Mouse (Mus musculus) neural tube, embryonic 14.5 days (tissue): Measurements from ENCODE around the gene Clic1. TPM values are rescaled to one million over a fixed set of nuclear protein-coding genes. Genes with fewer than 3 reads are reported as not detected.

Experiments
- ATAC-seq: fragments of 200-750 bp; cut with Nextera tagmentation; 2 replicates; pipeline ENCODE4 v1.8.0; 2017; ENCODE audit warnings: low read depth, mild to moderate bottlenecking, moderate TSS enrichment, moderate library complexity
- H3K27ac ChIP-seq: fragments of 300-500 bp; sonication (generic); 2 replicates; pipeline ENCODE4 v1.5.1; 2014; ENCODE audit warnings: low read depth, mild to moderate bottlenecking, control low read depth, low read length, moderate library complexity, mixed read lengths
- H3K27me3 ChIP-seq: fragments of 300-500 bp; sonication (generic); 2 replicates; pipeline ENCODE4 v1.6.1; 2014; ENCODE audit warnings: low read length; ENCODE audit not compliant: control insufficient read depth, insufficient read depth
- H3K36me3 ChIP-seq: fragments of 300-500 bp; sonication (generic); 2 replicates; pipeline ENCODE4 v1.6.1; 2014; ENCODE audit warnings: low read length, mixed read lengths; ENCODE audit not compliant: control insufficient read depth, insufficient read depth
- H3K4me1 ChIP-seq: fragments of 300-500 bp; sonication (generic); 2 replicates; pipeline ENCODE4 v1.6.1; 2014; ENCODE audit warnings: low read length; ENCODE audit not compliant: control insufficient read depth, insufficient read depth
- H3K4me2 ChIP-seq: fragments of 300-500 bp; sonication (generic); 2 replicates; pipeline ENCODE4 v1.6.1; 2014; ENCODE audit warnings: mild to moderate bottlenecking, low read depth, low read length, control low read depth
- H3K4me3 ChIP-seq: fragments of 300-500 bp; sonication (generic); 2 replicates; pipeline ENCODE4 v1.5.1; 2014; ENCODE audit warnings: low read depth, low read length, control low read depth, mixed read lengths
- H3K9ac ChIP-seq: fragments of 300-500 bp; sonication (generic); replicated peaks from 2 replicates; pipeline ENCODE4 v1.6.1; 2014; ENCODE audit warnings: low read depth, mild to moderate bottlenecking, control low read depth, low read length, mixed read lengths
- H3K9me3 ChIP-seq: fragments of 300-500 bp; sonication (generic); 2 replicates; pipeline ENCODE4 v1.6.1; 2016; ENCODE audit warnings: low read length; ENCODE audit not compliant: control insufficient read depth
- WGBS: fragments of 180-500 bp; shearing (Covaris S2); extraction: QIAGEN DNeasy Blood & Tissue Kit; methylation state at CpG from one replicate; pipeline ENCODE4 v1.1.7; 2014; 5-methylcytosine and 5-hydroxymethylcytosine counted together
- polyA plus RNA-seq: library from polyadenylated mRNA; unstranded; fragments of >200 nt; fragmentation: Nextera tagmentation; extraction: Ambion mirVana; gene quantifications from 2 replicates; pipeline ENCODE4 v1.2.1, GENCODE M21; 2014

The Clic1 gene
- polyA plus RNA-seq, 1 experiment from 2014 or later, result 13.3 TPM

DNA sequence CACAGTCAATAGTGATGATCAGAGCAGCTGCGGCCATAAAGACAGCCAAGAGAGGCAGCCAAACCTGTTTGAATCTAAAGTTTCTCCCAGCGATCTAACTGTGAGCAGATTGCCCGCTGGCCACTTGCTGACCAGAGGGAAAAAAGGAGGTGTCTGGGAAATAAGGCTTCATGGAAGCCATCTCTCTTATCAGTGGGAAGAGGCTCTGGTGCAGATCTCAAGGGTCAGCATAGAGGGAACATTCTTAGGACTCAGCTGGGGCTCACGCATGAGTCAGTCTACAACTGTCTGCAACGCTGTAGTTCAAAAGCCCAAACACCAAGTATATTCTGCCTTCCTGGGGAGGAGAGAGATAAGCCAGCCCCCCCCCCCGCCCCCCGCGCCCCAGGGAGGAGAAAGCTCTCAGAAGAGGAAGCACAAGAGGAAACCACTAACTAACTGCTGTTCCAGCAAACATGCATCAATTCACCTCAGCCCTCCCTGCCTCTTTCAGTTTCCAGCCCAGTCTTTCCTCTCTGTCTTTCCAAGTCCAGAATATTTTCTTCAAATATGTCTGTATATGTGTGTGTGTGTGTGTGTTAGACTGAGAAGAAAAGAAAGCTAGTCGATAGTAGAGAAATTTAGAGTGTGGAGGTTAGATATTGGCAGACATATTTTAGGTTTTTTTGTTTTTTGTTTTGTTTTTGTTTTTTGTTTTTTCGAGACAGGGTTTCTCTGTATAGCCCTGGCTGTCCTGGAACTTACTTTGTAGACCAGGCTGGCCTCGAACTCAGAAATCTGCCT lies 1.4 kb upstream of the Clic1 start:
- no peak for ATAC-seq
- 36% methylated on average over 11 of the region's 11 CpGs for WGBS
- H3K27ac ChIP-seq, result peak overlapping the region; percentile 12; the same call in 1 of the 2 replicates
- H3K4me3 ChIP-seq, result no peak overlapping the region
- no peak overlapping the region for H3K9ac ChIP-seq
- H3K9me3 ChIP-seq, result no peaks in the 10 kb centered on the region
- no peak overlapping the region for H3K4me2 ChIP-seq
- H3K4me1 ChIP-seq, result peaks cover 5% of the 10 kb centered on the region; the same call in 1 of the 2 replicates
- H3K36me3 ChIP-seq, result no peaks in the 10 kb centered on the region
- no peaks in the 10 kb centered on the region for H3K27me3 ChIP-seq

DNA sequence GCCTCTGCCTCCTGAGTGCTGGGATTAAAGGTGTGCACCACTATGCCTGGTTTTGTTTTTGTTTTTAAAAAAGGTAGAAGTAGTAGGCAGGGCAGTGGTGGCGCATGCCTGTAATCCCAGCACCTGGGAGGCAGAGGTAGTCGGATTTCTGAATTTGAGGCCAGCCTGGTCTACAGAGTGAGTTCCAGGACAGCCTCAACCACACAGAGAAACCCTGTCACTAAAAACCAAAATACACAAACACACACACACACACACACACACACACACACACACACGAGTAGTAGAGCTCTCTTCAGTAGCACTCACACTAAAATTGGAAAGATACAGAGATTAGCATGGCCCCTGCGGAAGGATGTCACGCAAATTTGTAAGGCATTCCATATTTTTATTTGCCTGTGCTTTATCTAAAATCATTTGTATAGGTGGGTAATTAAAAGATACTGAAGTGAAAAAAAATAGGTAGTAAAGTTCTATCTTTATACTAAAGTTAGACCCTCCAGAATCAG lies 780 bp upstream of the Clic1 start:
- no peak overlapping the region for H3K4me2 ChIP-seq
- peaks cover 5% of the 10 kb centered on the region; the same call in 1 of the 2 replicates for H3K4me1 ChIP-seq
- WGBS, result 86% methylated on average over 5 of the region's 5 CpGs

DNA sequence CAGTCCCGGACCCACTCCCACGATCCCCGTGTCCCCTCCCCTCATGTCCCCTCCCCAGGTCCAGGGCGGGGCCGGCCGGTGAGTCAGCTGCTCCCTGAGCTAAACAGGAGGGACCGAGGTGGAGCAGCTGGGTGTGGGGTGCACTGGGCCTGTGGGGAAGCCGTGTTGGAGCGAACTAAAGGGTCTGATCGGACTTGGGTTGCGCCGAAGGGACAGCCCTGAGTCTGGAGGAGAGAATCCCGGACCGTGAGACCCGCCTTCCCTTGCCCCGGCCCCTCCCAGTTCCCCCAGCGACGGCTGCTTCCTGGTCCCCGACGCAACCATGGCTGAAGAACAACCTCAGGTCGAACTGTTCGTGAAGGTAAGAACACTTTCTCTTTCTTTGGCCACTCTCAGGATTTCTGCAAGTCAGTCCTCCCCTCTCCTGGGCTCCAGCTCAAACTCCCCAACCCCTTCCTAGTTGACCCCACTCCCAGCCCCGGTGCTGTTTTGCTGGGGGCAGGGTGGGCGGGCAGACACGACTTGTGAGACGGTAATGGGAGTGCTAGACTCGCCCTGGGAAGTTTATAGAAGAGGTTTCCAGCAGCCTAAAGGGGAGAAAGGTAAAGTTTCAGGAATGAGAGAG lies 472 bp downstream of the Clic1 start:
- Histone ChIP-seq H3K4me3 (peak overlapping the region; percentile 35), H3K4me1 (peaks cover 5% of the 10 kb centered on the region; the same call in 1 of the 2 replicates), H3K36me3 (no peaks in the 10 kb centered on the region), H3K9ac (peak overlapping the region; percentile 46), H3K9me3 (no peaks in the 10 kb centered on the region), H3K4me2 (peak overlapping the region; percentile 38), H3K27ac (peak overlapping the region; percentile 49), H3K27me3 (no peaks in the 10 kb centered on the region)
- WGBS, result 0% methylated on average over 24 of the region's 27 CpGs
- ATAC-seq, result no peak

More for the DNA sequence above, 780 bp upstream of the Clic1 start:
- Histone ChIP-seq H3K36me3 (no peaks in the 10 kb centered on the region), H3K9me3 (no peaks in the 10 kb centered on the region), H3K27ac (no peak overlapping the region), H3K27me3 (no peaks in the 10 kb centered on the region), H3K4me3 (no peak overlapping the region), H3K9ac (no peak overlapping the region)
- ATAC-seq, result no peak

DNA sequence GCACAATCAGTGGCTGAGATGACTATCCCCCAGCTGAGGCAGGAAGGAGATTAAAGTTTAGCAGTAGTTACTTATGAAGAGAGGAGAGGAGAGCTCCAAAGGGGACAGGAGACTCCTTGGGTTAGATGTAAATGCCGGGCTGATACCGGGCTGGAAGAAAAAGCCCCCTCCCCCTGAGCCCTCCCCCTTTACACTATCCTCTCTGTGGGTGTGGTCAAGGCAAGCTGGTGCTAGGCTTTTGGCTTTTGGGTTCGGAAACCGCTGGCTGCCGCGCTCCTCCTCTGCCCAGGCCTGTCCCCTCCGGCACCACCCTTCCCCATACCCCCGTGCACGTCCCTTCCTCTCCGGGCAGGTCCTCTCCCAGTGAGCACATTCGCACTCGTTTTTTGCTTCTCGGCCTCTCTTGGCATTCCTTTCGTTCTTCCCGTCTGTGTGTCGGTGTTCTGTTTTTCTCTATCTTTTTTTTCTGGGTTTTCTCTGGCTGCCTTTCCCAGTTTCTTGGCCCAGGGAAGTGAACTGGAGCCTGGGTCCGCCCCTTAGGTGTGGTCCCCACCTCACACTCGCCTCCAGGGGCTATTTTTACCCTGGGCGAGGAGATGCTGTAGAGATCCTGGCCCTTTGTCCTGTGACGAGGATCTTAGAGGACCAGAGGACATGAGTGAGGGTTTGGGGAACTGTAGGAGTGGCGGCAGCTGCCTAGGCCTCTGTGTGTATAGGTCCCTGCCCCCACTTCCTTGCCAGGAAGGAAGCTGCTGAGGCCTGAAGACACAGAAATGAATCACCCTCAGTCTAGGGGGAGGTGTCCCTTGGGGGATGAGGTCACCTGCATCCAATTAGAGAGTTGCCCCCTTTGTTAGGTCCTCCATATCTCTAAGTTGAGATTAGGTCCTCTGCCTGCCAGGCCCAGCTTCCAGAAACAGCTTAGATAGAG lies 1.7 kb downstream of the Clic1 start:
- H3K4me1 ChIP-seq, result peaks cover 5% of the 10 kb centered on the region; the same call in 1 of the 2 replicates
- H3K9ac ChIP-seq, result peak overlapping the region; percentile 54
- peak overlapping the region; percentile 38 for H3K4me2 ChIP-seq
- 4% methylated on average over 19 of the region's 21 CpGs for WGBS
- H3K27me3 ChIP-seq, result no peaks in the 10 kb centered on the region
- peak; percentile 57 for ATAC-seq
- no peaks in the 10 kb centered on the region for H3K36me3 ChIP-seq
- peak overlapping the region; percentile 31 for H3K4me3 ChIP-seq
- H3K9me3 ChIP-seq, result no peaks in the 10 kb centered on the region
- peak overlapping the region; percentile 82 for H3K27ac ChIP-seq

DNA sequence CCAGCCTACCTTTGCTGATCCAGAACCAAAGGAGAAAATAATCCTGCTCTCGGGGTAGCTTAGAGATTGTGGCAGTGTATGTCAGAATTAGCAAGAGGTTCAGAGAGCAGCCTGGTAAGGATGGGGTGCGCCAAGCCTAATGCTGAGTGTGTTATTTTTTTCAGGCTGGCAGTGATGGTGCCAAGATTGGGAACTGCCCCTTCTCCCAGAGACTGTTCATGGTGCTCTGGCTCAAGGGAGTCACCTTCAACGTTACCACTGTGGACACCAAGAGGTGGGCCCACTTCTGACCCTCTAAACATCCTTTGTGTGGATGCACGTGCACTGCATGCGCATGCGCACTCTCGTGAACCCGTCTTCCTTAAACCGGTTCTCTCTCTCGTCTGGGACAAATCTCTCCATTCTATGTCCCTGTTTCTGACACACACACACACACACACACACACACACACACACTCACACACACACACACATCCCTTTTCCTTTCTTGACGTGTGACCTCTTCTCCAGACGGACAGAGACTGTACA lies 2.6 kb downstream of the Clic1 start:
- no peak for ATAC-seq
- Histone ChIP-seq H3K4me3 (peak overlapping the region; percentile 31; the same call in 1 of the 2 replicates), H3K4me1 (peaks cover 5% of the 10 kb centered on the region; the same call in 1 of the 2 replicates), H3K4me2 (peak overlapping the region; percentile 38), H3K9me3 (no peaks in the 10 kb centered on the region), H3K27ac (peak overlapping the region; percentile 82), H3K36me3 (no peaks in the 10 kb centered on the region), H3K27me3 (no peaks in the 10 kb centered on the region), H3K9ac (0 out of 2 replicates have a peak overlapping the region, but pooled peaks have one; percentile 4)
- WGBS, result 78% methylated on average over 12 of the region's 12 CpGs

DNA sequence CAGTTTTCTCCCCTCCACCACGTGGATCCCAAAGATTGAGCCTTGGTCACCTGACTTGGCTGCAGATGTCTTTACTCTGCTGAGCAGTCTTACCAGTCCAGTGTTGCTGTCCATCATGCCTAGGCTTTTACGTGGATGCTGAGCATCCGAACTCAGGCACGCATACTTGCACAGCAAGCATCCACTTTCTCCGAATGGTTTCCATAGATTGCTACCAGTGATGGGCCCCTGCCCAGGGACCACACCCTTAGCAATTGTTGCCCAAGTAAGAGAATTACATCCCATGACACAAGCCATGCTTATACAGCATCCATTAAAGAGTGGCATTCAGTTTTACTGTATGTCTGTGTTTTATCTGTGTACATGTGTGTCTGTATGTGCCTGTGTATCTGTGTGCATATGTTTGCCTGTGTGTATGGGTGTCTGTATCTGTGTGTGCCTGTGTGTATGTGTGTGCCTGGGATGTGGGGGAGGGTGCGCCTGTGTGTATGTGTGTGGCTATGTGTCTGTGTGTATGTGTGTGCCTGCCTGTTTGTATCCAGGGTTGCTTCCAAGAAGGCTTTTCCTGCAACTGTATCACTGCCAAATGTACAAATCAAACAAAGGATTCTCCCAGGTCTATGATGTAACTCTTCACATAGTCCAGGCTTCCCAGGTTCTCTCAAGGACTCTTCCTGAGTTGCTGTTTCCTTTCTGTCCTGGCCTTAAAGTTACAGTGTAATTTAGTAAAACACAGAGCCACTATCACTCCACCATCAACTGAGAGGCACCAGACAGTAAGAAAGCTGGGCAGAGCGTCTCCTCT lies 6.1 kb downstream of the Clic1 start:
- Histone ChIP-seq H3K4me3 (no peak overlapping the region), H3K36me3 (peaks cover 3% of the 10 kb centered on the region; the same call in 1 of the 2 replicates), H3K27ac (no peak overlapping the region), H3K4me2 (no peak overlapping the region), H3K9ac (no peak overlapping the region), H3K27me3 (no peaks in the 10 kb centered on the region), H3K9me3 (no peaks in the 10 kb centered on the region), H3K4me1 (peaks cover 14% of the 10 kb centered on the region)
- WGBS, result 93% methylated on average over 7 of the region's 7 CpGs
- ATAC-seq, result no peak

DNA sequence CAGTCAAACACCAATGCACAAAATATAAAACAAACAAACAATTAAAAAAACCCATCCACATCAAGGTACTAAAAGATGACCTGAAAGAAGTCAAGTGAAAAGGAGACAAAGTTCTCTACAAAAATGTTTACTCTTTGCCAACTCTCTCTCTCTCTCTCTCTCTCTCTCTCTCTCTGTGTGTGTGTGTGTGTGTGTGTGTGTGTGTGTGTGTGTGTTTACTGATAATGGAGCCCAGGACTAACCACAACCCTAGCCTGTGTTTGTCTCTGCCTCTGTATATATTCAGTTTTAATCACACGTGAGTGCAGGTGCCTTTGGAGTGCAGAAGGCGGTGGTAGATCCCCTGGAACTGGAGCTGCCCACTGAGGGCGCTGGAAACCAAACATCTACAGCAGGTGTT lies 7.3 kb downstream of the Clic1 start:
- H3K27me3 ChIP-seq, result no peaks in the 10 kb centered on the region
- H3K27ac ChIP-seq, result no peak overlapping the region
- ATAC-seq, result no peak
- H3K9ac ChIP-seq, result no peak overlapping the region
- H3K36me3 ChIP-seq, result peaks cover 9% of the 10 kb centered on the region
- H3K4me2 ChIP-seq, result no peak overlapping the region
- peaks cover 15% of the 10 kb centered on the region for H3K4me1 ChIP-seq
- H3K9me3 ChIP-seq, result no peaks in the 10 kb centered on the region
- WGBS, result 77% methylated on average over 3 of the region's 3 CpGs
- no peak overlapping the region for H3K4me3 ChIP-seq

DNA sequence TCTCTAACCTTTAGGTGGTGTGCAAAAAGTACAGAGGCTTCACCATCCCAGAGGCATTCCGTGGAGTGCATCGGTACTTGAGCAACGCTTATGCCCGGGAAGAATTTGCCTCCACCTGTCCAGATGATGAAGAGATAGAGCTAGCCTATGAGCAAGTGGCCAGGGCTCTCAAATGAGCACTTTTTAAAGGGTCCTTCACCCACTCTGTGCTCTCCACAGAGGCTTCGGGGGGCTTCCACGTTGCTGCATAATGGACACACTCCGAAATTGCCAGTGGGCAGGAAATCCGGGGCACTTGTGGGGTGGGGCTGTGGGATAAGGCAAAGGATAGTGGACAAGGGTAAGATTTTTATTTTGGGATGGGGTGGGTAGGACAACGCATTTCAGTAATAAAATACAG lies 8.6 kb downstream of the Clic1 start:
- 70% methylated on average over 9 of the region's 9 CpGs for WGBS
- Histone ChIP-seq H3K27me3 (no peaks in the 10 kb centered on the region), H3K27ac (no peak overlapping the region; the same call in 1 of the 2 replicates), H3K4me2 (peak overlapping the region; percentile 84), H3K4me1 (peaks cover 13% of the 10 kb centered on the region), H3K9me3 (no peaks in the 10 kb centered on the region), H3K4me3 (peak overlapping the region; percentile 77), H3K36me3 (peaks cover 9% of the 10 kb centered on the region), H3K9ac (no peak overlapping the region)
- ATAC-seq, result peak; percentile 9; the same call in 1 of the 2 replicates
